Mouse (Mus musculus) brain, embryonic 14.5 days (tissue): ENCODE data around the gene Pkm. TPM values are rescaled to one million over a fixed set of nuclear protein-coding genes. Genes with fewer than 3 reads are reported as not detected.
A peak's percentile ranks its signal among the peaks of the same experiment; 100 is the strongest.

Experiments used
- DNase-seq: peaks from one replicate; pipeline ENCODE4 v3.0.0-alpha.2; 2011; ENCODE audit warnings: low read depth
- CTCF ChIP-seq: fragments of 200-500 bp; IDR thresholded peaks from 2 replicates; pipeline ENCODE4 v1.5.1; 2012; ENCODE audit warnings: inconsistent platforms, mild to moderate bottlenecking, moderate library complexity, borderline replicate concordance; ENCODE audit not compliant: insufficient read depth, insufficient read length; ENCODE audit errors: extremely low read depth
- POLR2A ChIP-seq: fragments of 200-500 bp; IDR thresholded peaks from 2 replicates; pipeline ENCODE4 v1.6.1; 2012; ENCODE audit warnings: mild to moderate bottlenecking, inconsistent platforms, borderline replicate concordance; ENCODE audit not compliant: poor library complexity, insufficient read depth, insufficient read length, severe bottlenecking; ENCODE audit errors: extremely low read depth
- polyA plus RNA-seq: library from polyadenylated mRNA; depleted of rRNA; stranded (reverse); fragments of >200 nt; gene quantifications from 2 replicates; pipeline ENCODE4 v1.2.3, GENCODE M21; 2012

The Pkm gene
- polyA plus RNA-seq, 1 experiment: 1,073 TPM

- peak; percentile 97 for DNase-seq
- no peak for TF ChIP-seq POLR2A
- TF ChIP-seq CTCF: peak; percentile 67
Measured at GRCm38 (mm10) chr9:59656635-59657617, 758 bp downstream of the Pkm start.

GRCm38 (mm10) chr9:59658146-59658545 is 2.0 kb downstream of the Pkm start:
- peak; percentile 45 for DNase-seq
- TF ChIP-seq POLR2A (no peak), CTCF (no peak)

- TF ChIP-seq CTCF: peak; percentile 81
- TF ChIP-seq POLR2A: no peak
Measured at GRCm38 (mm10) chr9:59659036-59660026, 3.2 kb downstream of the Pkm start.

GRCm38 (mm10) chr9:59660421-59660820 is 4.3 kb downstream of the Pkm start:
- TF ChIP-seq CTCF (no peak), POLR2A (no peak)
- DNase-seq: peak; percentile 35

More at GRCm38 (mm10) chr9:59659036-59660026, 3.2 kb downstream of the Pkm start:
- peak; percentile 91 for DNase-seq

DNA sequence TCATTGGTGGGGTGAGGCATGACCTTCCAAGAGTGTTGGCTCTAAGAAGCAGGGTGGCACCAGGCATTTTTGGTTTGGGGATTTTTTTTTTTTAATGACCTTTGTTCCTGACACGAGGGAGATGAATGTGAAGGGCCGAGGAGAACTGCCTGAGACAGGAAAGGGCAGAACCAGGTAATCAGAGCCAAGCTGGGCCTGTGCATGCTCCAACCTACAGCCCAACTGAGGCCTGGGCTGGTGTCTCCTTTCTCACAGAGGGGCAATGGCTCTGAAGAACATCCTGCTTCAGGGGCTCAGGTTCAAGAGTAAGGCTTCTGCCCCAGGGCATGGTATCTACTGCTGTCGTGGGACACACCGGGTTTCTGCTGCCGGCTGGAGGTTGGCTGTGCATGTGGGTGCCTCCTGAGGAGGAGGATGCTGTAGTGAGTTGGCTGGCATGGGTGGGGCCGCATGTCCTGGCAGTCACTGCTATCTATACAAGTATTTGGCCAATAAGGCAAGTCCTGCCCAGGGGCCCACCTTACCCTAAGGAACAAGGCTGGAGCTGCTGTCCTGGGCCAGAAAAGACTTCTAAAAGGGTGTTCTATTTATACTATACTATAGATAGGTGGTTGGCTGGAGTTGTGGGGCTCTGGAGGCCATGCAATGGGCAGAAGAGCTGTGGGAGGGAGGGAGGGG is 5.3 kb downstream of the Pkm start:
- no peak for DNase-seq
- TF ChIP-seq POLR2A (no peak), CTCF (no peak)

GRCm38 (mm10) chr9:59663226-59663625 is 7.1 kb downstream of the Pkm start:
- TF ChIP-seq POLR2A: no peak
- no peak for TF ChIP-seq CTCF
- no peak for DNase-seq

DNA sequence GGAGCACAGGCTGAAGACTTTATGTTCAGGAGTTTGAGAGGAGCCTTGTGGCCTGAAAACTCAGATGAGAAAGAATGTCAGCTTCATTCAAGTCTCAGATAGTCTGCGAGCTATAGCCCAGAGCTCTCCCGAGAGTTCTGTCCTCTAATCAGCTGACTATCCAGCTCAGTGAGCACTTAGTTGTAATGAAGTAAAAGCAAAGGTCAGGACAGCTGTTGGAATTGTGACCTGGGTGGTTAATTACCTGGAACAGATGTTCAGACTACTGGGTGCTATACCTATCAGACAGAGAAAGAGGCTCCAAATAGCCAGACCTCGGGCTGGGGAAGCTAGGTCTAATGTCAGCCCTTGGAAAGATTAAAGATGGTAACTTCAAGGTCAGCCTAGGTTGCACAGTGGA is 7.8 kb downstream of the Pkm start:
- TF ChIP-seq POLR2A (no peak), CTCF (no peak)
- no peak for DNase-seq

GRCm38 (mm10) chr9:59664664-59665256 is 8.6 kb downstream of the Pkm start:
- DNase-seq: peak; percentile 71
- TF ChIP-seq POLR2A: no peak

GRCm38 (mm10) chr9:59666016-59666415 is 9.8 kb downstream of the Pkm start:
- TF ChIP-seq CTCF: no peak
- TF ChIP-seq POLR2A: no peak
- DNase-seq: no peak

- no peak for DNase-seq
- TF ChIP-seq POLR2A (no peak), CTCF (no peak)
Measured at GRCm38 (mm10) chr9:59666813-59667212, 10.6 kb downstream of the Pkm start.

- TF ChIP-seq POLR2A (no peak), CTCF (no peak)
- peak; percentile 54 for DNase-seq
Measured at GRCm38 (mm10) chr9:59667250-59667649, 11.1 kb downstream of the Pkm start.

GRCm38 (mm10) chr9:59667904-59668303 is 11.7 kb downstream of the Pkm start:
- DNase-seq: no peak
- TF ChIP-seq CTCF (no peak), POLR2A (no peak)
